Mouse (Mus musculus): ENCODE data around the gene Plekho1. TPM values are rescaled to one million over a fixed set of nuclear protein-coding genes. Genes with fewer than 3 reads are reported as not detected.
"Not testable (repeated sequence)": the region's sequence is repeated elsewhere in the genome, so short reads cannot be mapped to it uniquely, and the experiment has no call there.

The Plekho1 gene
- total RNA-seq (2021), result 100 to 1,000 TPM; 141 to 164 TPM

DNA sequence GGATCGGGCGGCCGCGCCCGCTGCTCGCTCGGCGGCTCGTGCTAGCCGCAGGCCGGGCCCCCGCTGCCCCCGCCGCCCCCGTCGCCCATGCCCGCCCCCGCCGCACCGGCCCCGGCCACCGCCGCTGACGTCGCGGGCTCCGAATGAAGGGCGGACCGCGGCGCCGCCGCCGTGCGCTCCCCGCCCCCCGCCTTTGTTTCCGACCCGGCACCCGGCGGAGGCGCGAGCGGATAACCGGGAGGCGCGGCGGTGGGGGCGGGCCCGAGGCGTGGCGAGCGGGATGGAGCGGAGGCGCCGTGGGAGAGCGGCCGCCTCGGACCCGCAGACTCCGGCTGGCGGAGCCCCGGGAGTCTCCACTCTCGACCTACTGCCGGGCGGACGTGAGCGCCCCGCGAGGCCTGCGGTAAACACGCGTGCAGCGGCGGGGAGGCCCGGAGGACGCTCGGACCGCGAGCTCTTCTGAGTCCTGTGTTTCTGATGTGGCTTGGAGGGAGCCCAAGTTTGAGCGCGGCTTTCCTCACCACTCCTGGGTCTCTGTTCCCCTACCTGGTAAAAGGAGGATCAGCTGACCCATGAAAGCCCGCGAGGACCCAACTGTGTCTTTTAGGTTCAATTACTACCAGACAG, at the start of gene Plekho1:
Gene Plekho1 (minus strand): TSS at position 200 of the 627 bp plus-strand sequence.
- peak; percentile 79 for DNase-seq

DNA sequence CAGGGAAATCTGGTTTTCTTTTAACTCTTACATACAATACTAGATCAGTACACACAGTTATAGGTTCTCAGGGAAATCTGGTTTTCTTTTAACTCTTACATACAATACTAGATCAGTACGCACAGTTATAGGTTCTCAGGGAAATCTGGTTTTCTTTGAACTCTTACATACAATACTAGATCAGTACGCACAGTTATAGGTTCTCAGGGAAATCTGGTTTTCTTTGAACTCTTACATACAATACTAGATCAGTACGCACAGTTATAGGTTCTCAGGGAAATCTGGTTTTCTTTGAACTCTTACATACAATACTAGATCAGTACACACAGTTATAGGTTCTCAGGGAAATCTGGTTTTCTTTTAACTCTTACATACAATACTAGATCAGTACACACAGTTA, 48.8 kb upstream of the Plekho1 start:
- not testable (repeated sequence) for DNase-seq

DNA sequence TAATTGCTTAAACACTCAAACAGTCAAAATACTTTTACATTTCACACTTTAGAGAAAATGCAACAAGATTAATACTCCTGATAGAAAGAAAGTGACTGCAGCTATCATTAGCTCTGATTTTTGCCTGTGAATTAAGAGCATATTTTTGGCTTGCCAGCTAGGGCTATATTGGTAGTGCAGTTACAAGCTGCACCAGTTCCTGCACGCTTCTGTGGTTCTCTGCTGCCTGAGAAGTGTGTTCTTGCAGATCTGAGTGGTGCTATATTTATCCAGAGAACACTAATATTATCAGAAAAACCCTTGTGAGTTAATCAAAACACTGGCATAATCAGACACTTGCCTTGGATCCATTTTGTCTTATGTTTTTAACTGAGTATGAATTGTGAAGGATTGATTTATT, 47.3 kb upstream of the Plekho1 start:
- DNase-seq, result no peak

DNA sequence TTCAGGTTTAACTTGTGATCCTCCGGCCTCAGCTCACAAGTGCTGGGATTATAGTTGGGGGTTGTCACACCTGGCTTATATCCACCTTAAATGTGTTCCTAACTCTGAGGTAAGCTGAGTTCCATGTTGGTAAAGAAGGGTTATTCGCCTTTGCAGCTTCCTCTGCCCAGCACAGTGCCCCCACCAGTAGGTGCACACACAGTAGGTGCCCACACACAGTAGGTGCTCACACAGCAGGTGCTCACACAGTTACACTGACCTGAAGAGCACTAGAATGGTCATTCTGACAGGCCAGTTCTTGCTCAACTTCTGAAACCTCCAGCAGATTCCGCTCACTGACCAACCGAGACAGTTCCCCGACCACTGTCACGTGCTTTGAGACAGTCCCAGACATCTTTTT, 45.3 kb upstream of the Plekho1 start:
- no peak for DNase-seq

GRCm38 (mm10) chr3:96040663-96041006, 44.8 kb upstream of the Plekho1 start:
- DNase-seq, result no peak

DNA sequence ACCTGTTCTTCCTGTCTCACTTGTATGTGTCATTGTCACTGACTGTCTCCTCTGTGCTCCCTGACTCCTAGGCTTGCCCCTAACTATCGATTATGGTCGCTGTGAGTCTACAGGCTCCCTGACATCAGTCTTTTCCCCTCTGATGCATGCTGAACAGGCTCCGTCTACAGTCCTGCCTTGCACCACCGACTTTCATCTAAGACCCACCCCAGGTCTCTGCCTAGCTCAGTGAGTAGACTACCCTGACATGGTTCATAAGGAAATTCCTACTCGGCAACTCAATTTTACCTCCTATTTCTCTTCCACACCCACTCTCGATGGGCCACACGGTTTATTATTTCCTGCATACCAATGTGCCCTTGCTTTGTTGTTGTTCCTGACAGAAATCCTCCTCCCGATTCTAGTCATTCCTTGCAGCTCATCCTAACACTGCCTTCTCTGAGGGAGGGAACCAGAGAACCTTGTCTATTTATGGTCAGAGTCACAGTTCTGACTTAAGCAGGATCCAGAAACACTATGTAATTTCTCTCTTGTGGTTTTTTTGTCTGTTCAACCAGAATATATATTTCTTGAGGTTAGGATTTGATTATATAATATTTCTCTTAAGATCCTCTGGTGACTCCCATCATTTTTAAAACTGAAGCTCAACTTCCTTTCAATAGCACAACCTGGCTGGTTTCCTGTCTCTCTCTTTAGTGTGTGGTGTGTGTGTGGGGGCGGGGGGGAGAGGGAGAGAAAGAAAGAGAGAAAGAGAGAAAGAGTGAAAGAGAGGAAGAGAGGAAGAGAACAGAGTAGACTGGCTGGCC, 44.3 kb upstream of the Plekho1 start:
- DNase-seq, result no peak

DNA sequence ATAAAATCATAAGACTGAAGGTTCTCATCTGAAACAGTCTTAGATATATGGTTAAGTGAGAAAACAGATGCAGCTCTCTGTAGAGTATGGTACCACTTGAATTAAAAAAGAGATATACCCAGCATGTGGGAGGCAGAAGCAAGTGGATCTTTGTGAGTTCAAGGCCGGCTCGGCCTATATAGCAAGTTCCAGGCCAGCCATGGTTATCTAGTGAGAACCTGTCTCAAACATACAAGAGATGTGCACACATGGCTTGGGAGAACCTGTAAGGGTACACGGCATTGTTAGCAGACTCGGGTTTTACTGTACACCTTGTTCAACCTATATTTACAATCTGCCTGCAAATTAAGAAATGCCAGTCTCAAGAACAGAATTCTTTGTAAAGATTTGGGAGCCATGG, 43.0 kb upstream of the Plekho1 start:
- DNase-seq, result no peak

DNA sequence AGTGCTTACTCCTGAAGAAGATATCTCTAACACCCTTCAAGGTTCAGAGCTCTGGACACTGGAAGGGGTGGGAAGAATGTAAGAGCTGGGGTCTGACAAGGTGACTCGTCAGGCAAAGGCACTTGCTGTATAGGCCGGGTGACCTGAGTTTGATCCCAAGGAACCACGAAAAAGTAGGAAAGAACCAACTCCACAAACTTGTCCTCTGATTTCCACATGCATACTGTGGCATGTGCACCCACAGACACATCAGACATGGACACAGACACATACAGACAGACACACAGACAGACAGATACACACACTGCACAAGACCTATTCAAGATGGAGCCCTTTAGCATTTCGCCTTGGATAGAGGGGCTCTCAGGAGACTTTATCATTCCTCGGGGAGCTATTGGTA, 42.4 kb upstream of the Plekho1 start:
- DNase-seq, result no peak

GRCm38 (mm10) chr3:96036796-96037195, 41.0 kb upstream of the Plekho1 start:
- DNase-seq, result no peak

DNA sequence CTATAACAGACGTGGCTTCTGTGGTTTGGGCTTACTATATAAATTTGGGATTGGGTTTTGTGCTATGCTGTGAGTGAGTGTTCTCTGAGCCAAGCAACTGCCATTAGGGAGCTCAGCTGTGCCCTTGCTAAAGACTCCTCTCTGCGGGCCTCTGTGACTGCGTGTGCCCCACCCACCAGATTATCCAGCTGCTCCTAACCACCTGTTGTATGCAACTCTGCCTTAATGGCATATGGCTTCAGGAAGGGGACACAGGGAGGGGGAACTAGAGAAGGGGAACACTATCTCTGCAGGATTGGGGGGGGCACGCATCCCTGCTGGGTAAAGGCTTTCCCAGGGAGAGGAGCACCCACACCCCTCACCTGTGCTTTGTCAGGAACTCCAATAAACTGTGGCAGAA, 37.2 kb upstream of the Plekho1 start:
- DNase-seq, result no peak

GRCm38 (mm10) chr3:96032652-96033017, 36.8 kb upstream of the Plekho1 start:
- no peak for DNase-seq

DNA sequence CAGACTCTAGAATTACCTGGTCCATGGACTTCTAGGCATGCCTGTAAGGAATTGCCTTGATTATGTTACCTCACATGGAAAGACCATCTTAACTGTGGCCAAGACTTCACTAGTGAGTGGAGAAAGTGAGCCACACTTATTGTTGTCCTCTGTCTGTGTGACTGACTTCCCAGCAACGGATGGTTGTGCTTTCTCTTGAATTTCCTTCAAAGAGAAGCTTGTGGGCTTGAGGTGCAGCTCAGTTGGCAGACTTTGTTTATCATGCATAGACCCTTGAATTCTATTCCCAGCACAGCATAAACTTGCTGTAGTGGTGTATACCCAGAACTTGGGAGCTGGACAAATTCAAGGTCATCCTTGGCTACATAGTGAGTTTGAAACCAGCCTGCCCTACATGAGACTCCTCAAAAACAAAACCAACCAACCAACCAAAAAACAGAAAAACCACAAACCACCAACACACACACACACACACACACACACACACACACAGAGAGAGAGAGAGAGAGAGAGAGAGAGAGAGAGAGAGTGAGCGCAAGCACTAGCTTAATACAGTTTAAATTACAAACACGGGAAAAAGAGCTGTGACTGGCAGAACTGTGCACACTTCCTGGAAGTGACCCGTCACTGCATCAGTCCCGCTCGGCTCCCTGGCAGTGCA, 36.3 kb upstream of the Plekho1 start:
- no peak for DNase-seq

DNA sequence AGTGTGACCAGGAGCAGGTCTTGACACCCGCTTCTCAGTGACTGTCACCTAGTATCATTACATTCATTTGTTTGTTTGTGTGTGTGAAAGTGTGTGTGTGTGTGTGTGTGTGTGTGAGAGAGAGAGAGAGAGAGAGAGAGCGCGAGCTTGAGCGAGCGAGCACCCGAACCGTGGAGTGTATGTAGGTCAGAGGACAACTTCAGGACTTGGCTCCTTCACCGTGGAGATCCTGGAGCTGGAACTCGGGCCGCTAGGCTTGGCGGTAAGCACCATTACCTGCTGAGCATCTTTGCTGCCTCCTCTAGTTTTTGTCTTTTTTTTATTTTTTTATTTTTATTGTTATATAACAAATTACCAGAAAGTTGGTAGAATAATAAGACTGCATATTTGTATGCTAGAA, 34.0 kb upstream of the Plekho1 start:
- no peak for DNase-seq

- no peak for DNase-seq
Observed at GRCm38 (mm10) chr3:96029336-96029735, 33.5 kb upstream of the Plekho1 start.

DNA sequence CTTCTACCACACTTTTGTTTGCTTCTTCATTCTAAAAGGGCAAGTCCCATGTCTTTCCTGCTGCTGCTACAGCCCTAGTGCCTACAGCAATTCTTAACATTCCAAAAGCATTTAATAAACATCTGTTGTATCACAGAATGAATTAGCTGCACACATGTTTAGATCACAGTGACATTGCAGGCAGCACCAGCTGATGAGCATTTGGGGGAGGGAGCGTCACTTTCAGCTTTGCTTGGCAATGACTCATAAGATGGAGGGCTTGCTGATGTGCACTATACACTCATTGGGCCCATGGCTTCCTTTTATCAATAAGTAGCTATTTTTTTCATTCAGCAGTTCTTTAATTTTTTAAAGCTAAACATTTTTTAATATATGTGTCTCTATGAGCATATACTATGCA, 32.1 kb upstream of the Plekho1 start:
- DNase-seq, result no peak

GRCm38 (mm10) chr3:96027145-96027544, 31.3 kb upstream of the Plekho1 start:
- DNase-seq, result no peak

GRCm38 (mm10) chr3:96021421-96022128, 25.8 kb upstream of the Plekho1 start:
- DNase-seq, result no peak

DNA sequence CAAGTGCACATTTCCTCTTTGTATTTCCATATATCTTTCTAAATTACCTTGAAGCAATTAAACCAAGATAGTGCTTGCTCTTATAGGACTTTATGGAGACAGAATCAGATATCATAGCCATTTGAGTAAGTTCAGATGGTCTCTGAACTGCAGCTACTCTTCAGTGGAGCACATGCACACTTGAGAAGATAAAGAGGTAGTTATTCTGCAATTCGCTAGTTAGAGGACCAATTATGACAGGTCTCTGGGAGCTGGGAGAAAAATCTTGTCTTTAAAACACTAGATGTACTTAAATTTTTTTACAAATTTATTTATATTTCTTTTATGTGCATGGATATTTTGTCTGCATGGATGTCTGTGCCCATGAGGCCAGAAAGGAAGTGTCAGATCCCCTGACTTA, 24.9 kb upstream of the Plekho1 start:
- no peak for DNase-seq

DNA sequence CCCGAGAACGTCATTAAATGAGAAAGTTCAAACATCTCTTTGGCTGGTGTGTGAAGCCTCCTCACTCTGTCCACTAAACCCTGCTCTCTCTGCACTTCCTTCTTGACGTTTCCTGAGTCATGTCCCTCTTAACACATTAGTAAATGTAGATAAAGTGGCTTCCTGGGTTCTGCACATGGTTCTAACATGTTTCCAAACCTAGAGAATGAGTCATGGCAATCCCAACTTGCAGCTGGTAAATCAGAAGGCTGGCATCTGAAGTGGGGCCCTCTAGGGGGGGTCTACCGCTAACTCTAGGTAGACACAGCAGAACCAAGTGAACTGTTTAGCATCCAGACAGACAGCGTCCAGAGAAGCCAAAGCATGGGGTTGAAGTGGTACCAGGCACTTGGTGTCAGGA, 21.7 kb upstream of the Plekho1 start:
- peak; percentile 27 for DNase-seq

DNA sequence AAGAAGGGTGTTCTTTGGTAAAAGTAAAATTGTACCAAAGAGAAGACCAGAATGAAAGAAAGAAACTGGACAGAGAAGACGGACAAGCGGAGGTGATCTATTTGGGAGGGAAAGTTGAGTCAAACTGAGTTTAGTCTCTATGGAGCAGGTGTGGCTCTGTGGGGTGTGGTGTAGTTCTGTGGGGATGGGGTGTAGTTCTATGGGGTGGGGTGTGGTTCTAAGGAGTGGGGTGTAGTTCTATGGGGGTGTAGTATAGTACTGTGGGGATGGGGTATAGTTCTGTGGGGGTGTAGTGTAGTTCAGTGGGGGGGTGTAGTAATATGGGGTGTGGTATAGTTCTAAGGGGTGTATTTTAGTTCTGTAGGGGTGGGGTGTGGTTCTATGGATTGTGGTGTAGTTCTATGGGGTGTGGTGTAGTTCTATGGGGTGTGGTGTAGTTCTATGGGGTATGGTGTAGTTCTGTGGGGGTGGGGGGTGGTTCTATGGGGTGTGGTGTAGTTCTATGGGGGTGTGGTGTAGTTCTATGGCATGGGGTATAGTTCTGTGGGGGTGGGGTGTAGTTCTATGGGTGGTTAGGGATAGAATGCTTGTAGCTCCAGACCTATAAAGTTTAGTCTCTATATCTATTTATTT, 20.6 kb upstream of the Plekho1 start:
- DNase-seq, result no peak

GRCm38 (mm10) chr3:96015681-96016080, 19.9 kb upstream of the Plekho1 start:
- no peak for DNase-seq

DNA sequence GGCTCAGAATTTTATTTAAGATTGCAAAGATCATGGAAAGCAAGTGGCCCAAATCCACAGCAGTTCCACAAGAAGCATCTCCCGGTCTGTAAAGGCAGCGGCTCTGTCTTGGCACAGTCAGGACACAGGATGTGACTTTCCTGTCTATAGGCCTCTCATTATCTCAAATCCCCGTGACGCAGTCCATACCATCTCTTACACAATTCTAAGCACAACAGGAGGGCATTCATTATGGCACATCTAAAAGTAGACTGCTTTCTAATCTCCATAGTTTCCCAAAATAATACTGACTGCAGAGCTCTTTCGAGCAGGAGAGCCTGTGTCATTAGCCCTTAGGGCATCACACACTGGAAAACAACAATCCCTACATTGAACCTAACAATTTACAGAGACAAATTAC, 17.0 kb upstream of the Plekho1 start:
- DNase-seq, result no peak

DNA sequence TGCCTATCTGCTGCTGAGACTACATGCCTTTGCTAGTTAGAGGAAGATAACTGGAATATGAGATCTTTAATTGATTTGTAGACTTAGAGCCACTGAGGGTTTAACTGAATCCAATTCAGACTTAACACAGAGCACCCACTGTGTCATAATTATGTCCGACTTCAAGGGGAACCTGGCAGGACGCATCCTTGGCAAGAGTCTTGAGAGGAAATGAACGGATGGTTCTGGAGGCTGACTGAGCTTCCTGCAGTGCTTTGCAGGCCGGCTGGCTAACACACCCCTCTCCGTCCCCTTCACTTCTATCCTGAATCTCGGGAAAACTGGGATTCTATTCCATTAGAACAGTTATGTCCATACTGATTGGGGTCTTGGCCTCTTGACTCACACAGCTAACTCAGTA, 12.7 kb upstream of the Plekho1 start:
- no peak for DNase-seq
